Mouse (Mus musculus): Measurements from ENCODE around the gene Clec3b.

DNA sequence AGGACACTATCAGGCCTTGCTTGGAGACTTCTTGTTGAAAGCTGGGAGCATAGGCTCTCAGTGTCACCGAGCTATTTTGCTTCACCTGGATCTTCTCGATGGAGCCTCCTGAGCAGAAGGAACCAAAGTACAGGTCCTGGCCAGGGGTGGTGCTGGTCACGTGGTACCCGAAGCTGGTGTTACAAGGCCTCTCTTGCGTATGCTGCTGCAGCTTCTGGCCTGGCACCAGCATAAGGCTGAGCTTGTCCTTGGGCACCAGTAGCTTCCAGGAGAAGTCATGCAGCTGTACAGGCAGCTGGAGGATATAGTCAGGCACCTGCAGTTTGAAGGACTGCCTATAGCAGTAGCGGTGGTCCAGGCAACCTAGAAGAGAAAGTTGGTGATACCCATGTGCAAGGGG, 29.3 kb downstream of the Clec3b start:
- no peak for TF ChIP-seq CTCF (conservative IDR thresholded peaks at IDR 0.05; ENCODE audit: low read length)
- TF ChIP-seq NANOG (IDR thresholded peaks at IDR 0.05; ENCODE audit: borderline replicate concordance, low read length) = no peak

Measured in E14TG2a.4 (cell line).